Mouse (Mus musculus) limb, embryonic 10.5 days (tissue): ENCODE measurements around the gene Rbmy. TPM values are rescaled to one million over a fixed set of nuclear protein-coding genes. Genes with fewer than 3 reads are reported as not detected.
"Not testable (repeated sequence)": the region's sequence is repeated elsewhere in the genome, so short reads cannot be mapped to it uniquely, and the experiment has no call there.

Experiments used
- DNase-seq: peaks from one replicate; pipeline ENCODE4 v3.0.0-alpha.2; 2017; ENCODE audit warnings: low spot score
- H3K27ac ChIP-seq: fragments of 300-500 bp; sonication (generic); 2 replicates; pipeline ENCODE4 v1.5.1; 2016; ENCODE audit warnings: mild to moderate bottlenecking
- H3K27me3 ChIP-seq: fragments of 300-500 bp; sonication (generic); 2 replicates; pipeline ENCODE4 v1.6.1; 2016; ENCODE audit warnings: low read depth, mild to moderate bottlenecking; ENCODE audit not compliant: poor library complexity, severe bottlenecking
- H3K36me3 ChIP-seq: fragments of 300-500 bp; sonication (generic); 2 replicates; pipeline ENCODE4 v1.6.1; 2016; ENCODE audit warnings: mild to moderate bottlenecking, moderate library complexity
- H3K4me1 ChIP-seq: fragments of 300-500 bp; sonication (generic); 2 replicates; pipeline ENCODE4 v1.6.1; 2016
- H3K4me3 ChIP-seq: fragments of 300-500 bp; sonication (generic); 2 replicates; pipeline ENCODE4 v1.5.1; 2016; ENCODE audit warnings: mild to moderate bottlenecking, moderate library complexity
- H3K9me3 ChIP-seq: fragments of 300-500 bp; sonication (generic); replicated peaks from 2 replicates; pipeline ENCODE4 v1.6.1; 2016; ENCODE audit warnings: mild to moderate bottlenecking
- WGBS: fragments of 180-500 bp; shearing (Covaris S2); methylation state at CpG from one replicate; pipeline ENCODE4 v1.1.7; 2016; 5-methylcytosine and 5-hydroxymethylcytosine counted together
- polyA plus RNA-seq: library from polyadenylated mRNA; unstranded; fragments of >200 nt; fragmentation: Nextera tagmentation; extraction: Ambion mirVana; gene quantifications from 2 replicates; pipeline ENCODE4 v1.2.1, GENCODE M21; 2016

Gene Rbmy
- polyA plus RNA-seq = not detected in 2 replicates

DNA sequence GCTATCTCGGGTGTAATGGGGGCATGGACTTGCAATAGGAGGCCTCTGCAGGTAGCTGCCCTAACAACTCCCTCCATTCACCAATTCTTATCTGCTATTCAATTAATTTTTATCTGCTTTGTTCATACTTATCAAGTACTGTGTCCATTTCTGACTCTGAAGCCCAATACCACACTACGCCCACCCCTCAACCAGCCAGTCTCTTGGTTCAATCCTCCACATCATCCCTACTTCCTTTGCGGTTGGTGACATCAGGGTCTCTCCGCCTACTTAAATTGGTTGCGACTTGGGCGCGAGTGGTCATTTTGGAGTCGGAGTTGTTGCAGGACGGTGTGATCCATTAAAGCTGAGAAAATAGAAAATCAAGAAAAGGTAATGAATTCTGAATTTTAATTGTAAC lies at the start of gene Rbmy, which contains the start of gene Gm10256:
Rbmy (plus strand) TSS at position 301 of the 400 bp plus-strand sequence.
Gm10256 (plus strand) TSS at position 320 of the 400 bp plus-strand sequence.
- not testable (repeated sequence) for H3K27ac ChIP-seq, H3K4me1 ChIP-seq, H3K9me3 ChIP-seq, H3K36me3 ChIP-seq, H3K27me3 ChIP-seq, DNase-seq, H3K4me3 ChIP-seq
- no CpG with 5 or more reads among the region's 9 CpGs for WGBS

DNA sequence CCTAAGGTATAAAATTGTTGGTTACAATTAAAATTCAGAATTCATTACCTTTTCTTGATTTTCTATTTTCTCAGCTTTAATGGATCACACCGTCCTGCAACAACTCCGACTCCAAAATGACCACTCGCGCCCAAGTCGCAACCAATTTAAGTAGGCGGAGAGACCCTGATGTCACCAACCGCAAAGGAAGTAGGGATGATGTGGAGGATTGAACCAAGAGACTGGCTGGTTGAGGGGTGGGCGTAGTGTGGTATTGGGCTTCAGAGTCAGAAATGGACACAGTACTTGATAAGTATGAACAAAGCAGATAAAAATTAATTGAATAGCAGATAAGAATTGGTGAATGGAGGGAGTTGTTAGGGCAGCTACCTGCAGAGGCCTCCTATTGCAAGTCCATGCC lies 34.4 kb upstream of the Rbmy start, which contains the start of gene Gm4064:
Gm4064 (minus strand) TSS at position 101 of the 400 bp plus-strand sequence.
- H3K27ac ChIP-seq, H3K4me1 ChIP-seq, DNase-seq, H3K36me3 ChIP-seq, H3K4me3 ChIP-seq, H3K9me3 ChIP-seq, H3K27me3 ChIP-seq: not testable (repeated sequence)
- no CpG with 5 or more reads among the region's 8 CpGs for WGBS

Other genes starting within 250 kb of the Rbmy start
- gene H2al2c, start 231.6 kb upstream of the Rbmy start, polyA plus RNA-seq = not detected in 2 replicates
- not detected in 2 replicates for gene Sry, start 167.0 kb upstream of the Rbmy start, polyA plus RNA-seq
- gene H2al2b, start 110.0 kb upstream of the Rbmy start, polyA plus RNA-seq = not detected in 2 replicates
- gene Gm4064, start 34.5 kb upstream of the Rbmy start, polyA plus RNA-seq = not detected in 2 replicates
- not detected in 2 replicates for gene Gm10256, start within 50 bp of the Rbmy start, polyA plus RNA-seq
- gene Gm10352, start 70.3 kb downstream of the Rbmy start, polyA plus RNA-seq = not detected in 2 replicates
- gene Gm29289, start 101.9 kb downstream of the Rbmy start, polyA plus RNA-seq = not detected in 2 replicates